Mouse (Mus musculus) adrenal gland, postnatal 0 days (tissue): ENCODE results near the gene Slfn4. TPM values are rescaled to one million over a fixed set of nuclear protein-coding genes. Genes with fewer than 3 reads are reported as not detected.

Experiments
- polyA plus RNA-seq: library from polyadenylated mRNA; unstranded; fragments of >200 nt; fragmentation: Nextera tagmentation; extraction: Ambion mirVana; gene quantifications from 2 replicates; pipeline ENCODE4 v1.2.1, GENCODE M21; 2015

Gene Slfn4
- polyA plus RNA-seq: 0.11 and 0.46 TPM in 2 replicates

DNA sequence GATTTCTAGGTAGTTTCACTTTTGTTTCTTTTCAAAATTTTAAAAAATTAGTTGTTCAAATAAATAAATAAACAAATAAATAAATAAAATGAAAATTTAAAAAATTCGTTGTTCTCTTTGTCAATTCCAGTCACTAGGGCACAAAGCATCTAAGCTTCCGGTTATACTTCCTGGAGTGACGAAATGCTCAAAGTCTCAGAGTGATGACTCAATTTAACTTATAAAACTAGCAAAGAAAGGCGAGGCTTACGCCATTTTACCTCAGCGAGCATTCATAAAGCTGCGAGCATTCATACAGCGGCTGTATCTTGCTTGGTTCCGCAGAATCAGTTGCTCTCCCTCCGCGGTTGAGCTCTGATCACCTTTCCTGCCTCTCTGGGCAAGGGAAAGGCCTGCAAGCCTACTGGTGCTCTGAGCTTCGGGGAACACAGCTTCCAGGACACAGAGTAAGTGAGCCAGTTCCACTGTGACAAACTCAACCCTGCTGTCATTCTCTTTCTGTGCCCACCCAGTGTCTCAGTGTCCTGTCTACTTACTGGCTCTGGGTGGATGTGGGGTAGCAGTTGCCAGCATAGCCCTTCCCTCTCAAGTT is at the start of gene Slfn4:
Gene Slfn4 (plus strand): TSS at position 239 of the 592 bp plus-strand sequence.

DNA sequence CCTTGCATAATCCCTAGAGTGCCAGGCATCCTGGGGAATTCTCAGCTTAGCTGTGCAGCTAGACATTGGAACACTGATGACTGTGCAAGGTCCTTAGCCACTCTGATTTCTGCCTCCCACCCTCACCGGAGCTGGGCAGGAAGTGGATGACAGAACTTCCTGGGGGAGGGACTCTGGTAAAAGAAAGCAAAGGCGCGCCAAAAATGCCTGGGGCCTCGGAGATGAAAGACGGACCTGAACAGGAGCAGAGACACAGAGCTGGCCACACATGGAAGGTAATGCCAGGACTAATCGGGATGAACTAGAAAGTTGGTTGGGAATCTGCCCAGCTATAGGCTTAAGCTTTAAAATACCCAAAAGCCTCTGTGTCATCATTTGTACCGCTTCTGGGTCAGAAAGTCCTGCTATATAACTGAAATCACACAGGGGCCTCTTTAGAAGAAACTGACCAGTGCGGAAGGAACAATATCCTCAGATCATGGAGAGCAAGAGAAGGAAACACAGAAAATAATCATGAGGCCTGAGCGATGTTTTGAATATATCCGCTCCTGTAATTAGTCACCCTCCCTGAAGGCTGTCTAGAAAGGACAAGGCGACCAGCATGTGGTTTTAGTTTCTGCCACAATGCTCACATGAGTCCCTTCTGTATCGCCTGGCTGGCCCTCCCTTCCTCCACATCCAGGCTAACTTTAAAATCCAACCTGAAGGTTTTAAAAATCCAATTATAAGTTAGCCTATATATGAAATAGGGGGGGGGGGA is 16.3 kb downstream of the Slfn4 start, which contains the start of gene Slfn3:
Gene Slfn3 (plus strand): TSS at position 197 of the 760 bp plus-strand sequence.

Other genes starting within 250 kb of the Slfn4 start
- gene Slfn5, start 223.8 kb upstream of the Slfn4 start, polyA plus RNA-seq: 7.1 and 10.4 TPM in 2 replicates
- gene Slfn9, start 183.4 kb upstream of the Slfn4 start, polyA plus RNA-seq: 5.1 and 7.2 TPM in 2 replicates
- gene Slfn8, start 154.4 kb upstream of the Slfn4 start, polyA plus RNA-seq: 0.91 and 1.0 TPM in 2 replicates
- 15.7 and 20.2 TPM in 2 replicates for gene Slfn2, start 110.1 kb upstream of the Slfn4 start, polyA plus RNA-seq
- 0.93 and 1.1 TPM in 2 replicates for gene Slfn1, start 58.3 kb upstream of the Slfn4 start, polyA plus RNA-seq
- gene Slfn3, start 16.1 kb downstream of the Slfn4 start, polyA plus RNA-seq: 0.47 and 1.0 TPM in 2 replicates
- gene Slfn14, start 111.5 kb downstream of the Slfn4 start, polyA plus RNA-seq: 0.85 and 0.97 TPM in 2 replicates
- gene Ap2b1, start 123.8 kb downstream of the Slfn4 start, polyA plus RNA-seq: 32.6 and 37.1 TPM in 2 replicates
- gene Pex12, start 127.4 kb downstream of the Slfn4 start, polyA plus RNA-seq: 8.4 and 13.0 TPM in 2 replicates
- gene Rasl10b, start 234.0 kb downstream of the Slfn4 start, polyA plus RNA-seq: 4.4 and 5.9 TPM in 2 replicates